Mouse (Mus musculus) liver, adult 2 months (tissue): ENCODE results near the gene Me3. TPM values are rescaled to one million over a fixed set of nuclear protein-coding genes. Genes with fewer than 3 reads are reported as not detected.
A peak's percentile ranks its signal among the peaks of the same experiment; 100 is the strongest.

Source experiments
- DNase-seq: peaks from one replicate; pipeline ENCODE4 v3.0.0-alpha.2; 2011; ENCODE audit warnings: low read depth, low spot score; ENCODE audit errors: extremely low read depth
- H3K27ac ChIP-seq: fragments of 200-500 bp; replicated peaks from 2 replicates; pipeline ENCODE4 v1.5.1; 2012; ENCODE audit warnings: low read depth, mild to moderate bottlenecking, control low read depth, inconsistent platforms, low read length; ENCODE audit not compliant: insufficient read depth
- H3K27me3 ChIP-seq: fragments of 200-500 bp; 2 replicates; pipeline ENCODE4 v1.6.1; 2012; ENCODE audit warnings: mild to moderate bottlenecking, moderate library complexity, low read length, inconsistent platforms; ENCODE audit not compliant: control insufficient read depth, insufficient read depth
- H3K36me3 ChIP-seq: fragments of 200-500 bp; 2 replicates; pipeline ENCODE4 v1.6.1; 2012; ENCODE audit warnings: low read length, inconsistent platforms; ENCODE audit not compliant: control insufficient read depth, insufficient read depth
- H3K4me1 ChIP-seq: fragments of 200-500 bp; 2 replicates; pipeline ENCODE4 v1.6.1; 2011; ENCODE audit warnings: low read length; ENCODE audit not compliant: control insufficient read depth, insufficient read depth
- H3K4me3 ChIP-seq: fragments of 200-500 bp; 2 replicates; pipeline ENCODE4 v1.5.1; 2011; ENCODE audit warnings: low read depth, mild to moderate bottlenecking, control low read depth, low read length, moderate library complexity; ENCODE audit not compliant: insufficient read depth
- H3K79me2 ChIP-seq: fragments of 200-500 bp; 2 replicates; pipeline ENCODE4 v1.6.1; 2012; ENCODE audit warnings: inconsistent platforms, mild to moderate bottlenecking, low read length, moderate library complexity; ENCODE audit not compliant: control insufficient read depth, insufficient read depth
- H3K9ac ChIP-seq: fragments of 200-500 bp; 2 replicates; pipeline ENCODE4 v1.6.1; 2012; ENCODE audit warnings: low read depth, mild to moderate bottlenecking, control low read depth, inconsistent platforms, low read length
- CTCF ChIP-seq: fragments of 200-500 bp; IDR thresholded peaks from 2 replicates; pipeline ENCODE4 v1.5.1; 2011; ENCODE audit warnings: low read depth, low read length, control low read depth
- POLR2A ChIP-seq: fragments of 200-500 bp; IDR thresholded peaks from 2 replicates; pipeline ENCODE4 v1.6.1; 2011; ENCODE audit warnings: low read length, control low read depth; ENCODE audit not compliant: insufficient read depth; ENCODE audit errors: extremely low read depth
- WGBS: fragments of 180-500 bp; shearing (Covaris S2); methylation state at CpG from one replicate; pipeline ENCODE4 v1.1.7; 2018; 5-methylcytosine and 5-hydroxymethylcytosine counted together
- polyA plus RNA-seq: library from polyadenylated mRNA; depleted of rRNA; stranded (reverse); fragments of >200 nt; gene quantifications from 2 replicates; pipeline ENCODE4 v1.2.3, GENCODE M21; 2012
- total RNA-seq: library from RNA; depleted of rRNA; stranded (reverse); fragments of >200 nt; gene quantifications from 2 replicates; pipeline ENCODE4 v1.2.3, GENCODE M21; 2014

Me3 gene
- total and polyA plus RNA-seq, 2 experiments = 0.06 to 0.28 TPM

DNA sequence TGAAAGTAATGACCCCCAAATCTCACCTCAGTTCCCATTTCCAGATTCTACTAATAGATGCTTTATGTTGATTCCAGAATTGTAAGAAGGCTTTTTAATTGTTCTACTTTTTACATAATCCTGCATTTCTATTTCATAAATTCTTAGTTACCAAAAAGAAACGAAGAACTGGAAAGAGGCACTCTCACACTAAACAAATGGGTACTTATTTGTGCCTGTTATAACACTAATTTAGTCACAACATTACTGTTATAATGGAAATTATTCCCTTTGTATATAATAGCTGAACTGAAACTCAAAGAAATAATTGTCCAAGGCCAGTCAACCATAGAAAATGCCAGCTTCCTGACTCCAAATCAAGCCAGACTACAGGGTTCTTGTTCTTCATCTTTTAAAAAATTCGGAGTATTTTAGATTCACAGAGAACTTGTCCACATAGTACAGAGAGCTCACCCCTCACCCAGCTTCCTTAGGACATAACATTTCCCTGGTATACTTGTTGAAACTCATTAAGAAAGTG lies 47.5 kb downstream of the Me3 start:
- Histone ChIP-seq H3K36me3 (no peaks in the 10 kb centered on the region), H3K4me3 (no peak overlapping the region), H3K27me3 (no peaks in the 10 kb centered on the region), H3K4me1 (no peaks in the 10 kb centered on the region), H3K27ac (no peak overlapping the region), H3K79me2 (no peaks in the 10 kb centered on the region), H3K9ac (no peak overlapping the region)
- no peak for TF ChIP-seq POLR2A
- TF ChIP-seq CTCF = no peak
- 79% methylated on average over 2 of the region's 2 CpGs for WGBS
- DNase-seq = no peak

DNA sequence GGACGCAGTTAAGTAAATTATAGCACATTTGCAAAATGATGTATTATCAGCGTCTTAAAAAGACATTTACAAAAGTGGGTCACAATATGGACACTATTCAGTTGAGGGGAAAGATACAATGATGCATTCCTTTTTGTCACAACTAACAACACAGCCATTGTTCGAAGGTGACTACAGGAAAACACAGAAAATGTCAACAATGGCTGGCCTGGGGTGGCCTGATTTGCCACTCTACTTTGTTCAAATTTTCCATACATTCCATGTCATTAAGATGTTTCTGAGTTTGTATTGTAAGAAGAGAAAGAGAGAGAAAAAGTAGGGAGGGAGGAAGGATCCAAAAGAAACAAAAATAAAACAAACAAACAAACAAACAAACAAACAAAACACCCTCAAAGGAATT lies 48.7 kb downstream of the Me3 start:
- Histone ChIP-seq H3K4me1 (no peaks in the 10 kb centered on the region), H3K9ac (no peak overlapping the region), H3K4me3 (no peak overlapping the region), H3K79me2 (no peaks in the 10 kb centered on the region), H3K27ac (no peak overlapping the region), H3K27me3 (no peaks in the 10 kb centered on the region), H3K36me3 (no peaks in the 10 kb centered on the region)
- TF ChIP-seq CTCF (no peak), POLR2A (no peak)
- 85% methylated on average over 3 of the region's 3 CpGs for WGBS
- DNase-seq = no peak

DNA sequence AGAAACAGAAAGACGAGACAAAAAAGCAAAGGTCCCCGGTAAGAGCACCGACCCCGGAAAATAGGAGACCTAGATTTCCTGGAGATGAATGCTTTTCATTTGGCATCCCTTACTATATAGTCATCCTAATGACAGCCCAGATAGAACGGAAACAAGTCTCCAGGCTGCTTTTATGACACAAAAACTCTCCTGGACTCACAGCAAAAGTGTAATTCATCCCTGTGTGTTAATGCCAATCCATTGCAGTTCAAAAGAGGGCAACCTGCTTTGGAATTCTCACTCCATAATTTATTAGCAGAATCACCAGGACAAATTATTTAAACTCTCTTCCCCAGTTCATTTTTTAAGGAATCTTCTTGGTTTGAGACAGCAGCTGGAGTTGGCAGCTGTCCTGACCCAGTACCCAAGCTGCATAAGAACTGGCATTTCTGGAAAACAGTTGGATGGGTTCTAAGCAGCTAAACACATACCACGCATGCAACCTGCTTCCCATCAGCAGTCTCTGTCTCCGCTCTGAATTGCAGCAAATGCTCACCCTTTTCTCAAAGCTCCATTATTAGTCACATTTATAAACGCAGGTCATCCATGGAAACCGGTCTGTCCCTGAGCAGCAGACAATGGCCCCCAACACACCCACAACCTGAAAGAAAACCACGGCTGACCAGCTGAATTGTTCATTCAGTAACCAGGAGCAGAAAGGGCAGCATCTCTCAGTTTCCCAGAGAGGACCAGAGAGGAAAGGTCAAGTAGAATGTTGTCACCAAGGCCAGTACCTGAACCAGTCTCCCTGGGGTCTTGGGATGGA lies 49.7 kb downstream of the Me3 start:
- Histone ChIP-seq H3K79me2 (no peaks in the 10 kb centered on the region), H3K27me3 (no peaks in the 10 kb centered on the region), H3K4me3 (no peak overlapping the region), H3K27ac (no peak overlapping the region), H3K4me1 (no peaks in the 10 kb centered on the region), H3K9ac (no peak overlapping the region), H3K36me3 (no peaks in the 10 kb centered on the region)
- 91% methylated on average over 10 of the region's 10 CpGs for WGBS
- DNase-seq = no peak
- TF ChIP-seq POLR2A (no peak), CTCF (no peak)

DNA sequence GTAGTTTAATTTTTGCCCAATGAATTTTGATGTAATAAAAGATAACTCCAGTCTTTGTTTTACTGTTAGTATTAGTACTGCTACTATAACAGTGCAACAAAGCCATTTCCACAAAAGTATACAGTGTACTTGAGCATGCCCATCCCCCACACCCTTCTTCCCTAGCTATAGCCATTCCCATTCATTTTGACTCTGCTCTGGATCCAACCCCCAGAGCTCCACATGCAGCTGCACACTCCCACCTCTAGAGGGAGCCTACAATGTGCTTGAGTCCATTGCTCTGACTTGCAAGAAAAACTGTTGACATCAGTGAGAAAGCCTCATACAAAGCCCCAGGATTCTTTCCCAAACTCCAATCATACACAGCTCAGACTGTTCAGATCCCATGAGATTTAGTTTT lies 66.0 kb downstream of the Me3 start:
- Histone ChIP-seq H3K27ac (no peak overlapping the region), H3K9ac (no peak overlapping the region), H3K4me3 (no peak overlapping the region), H3K27me3 (no peaks in the 10 kb centered on the region), H3K36me3 (no peaks in the 10 kb centered on the region), H3K4me1 (no peaks in the 10 kb centered on the region), H3K79me2 (no peaks in the 10 kb centered on the region)
- peak; percentile 30 for DNase-seq
- TF ChIP-seq CTCF (peak; percentile 66), POLR2A (no peak)

DNA sequence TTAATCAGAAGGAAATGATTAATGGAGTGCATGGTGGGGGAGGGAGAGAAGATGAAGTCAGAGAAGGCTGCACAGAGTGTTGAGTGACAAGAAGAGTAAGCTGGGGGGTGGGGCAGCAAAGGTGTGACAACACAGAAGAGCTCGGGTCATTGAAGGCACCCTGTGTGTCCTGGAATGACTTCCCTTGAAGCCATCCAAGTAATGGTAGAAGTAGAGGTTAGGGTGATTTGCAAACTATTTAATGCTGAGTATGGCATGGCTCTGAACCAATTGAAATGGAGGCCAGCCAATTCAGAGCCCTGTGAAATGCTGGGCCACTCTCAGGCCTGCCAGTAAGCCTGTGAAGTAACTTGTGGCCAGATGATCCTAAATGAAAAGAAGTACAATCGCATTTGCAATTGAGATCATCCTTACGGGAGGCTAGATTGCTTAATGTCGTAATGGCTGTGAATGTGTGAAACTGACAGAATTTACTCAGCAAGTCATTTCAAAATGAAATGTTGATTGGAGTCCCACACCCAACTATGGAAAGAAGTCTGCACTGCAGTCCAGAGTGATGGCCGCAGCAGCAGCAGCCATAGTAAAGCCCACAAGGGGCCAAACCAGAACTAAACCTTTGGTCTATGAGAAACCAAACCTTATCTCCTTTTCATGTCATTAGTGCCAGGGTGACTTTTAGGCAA lies 67.6 kb downstream of the Me3 start:
- Histone ChIP-seq H3K79me2 (no peaks in the 10 kb centered on the region), H3K4me1 (no peaks in the 10 kb centered on the region), H3K9ac (no peak overlapping the region), H3K27ac (no peak overlapping the region), H3K36me3 (no peaks in the 10 kb centered on the region), H3K4me3 (no peak overlapping the region), H3K27me3 (no peaks in the 10 kb centered on the region)
- peak; percentile 34 for DNase-seq
- TF ChIP-seq POLR2A (no peak), CTCF (no peak)
- 55% methylated on average over 5 of the region's 5 CpGs for WGBS

GRCm38 (mm10) chr7:89700511-89700910 lies 68.3 kb downstream of the Me3 start:
- Histone ChIP-seq H3K4me3 (no peak overlapping the region), H3K4me1 (no peaks in the 10 kb centered on the region), H3K36me3 (no peaks in the 10 kb centered on the region), H3K9ac (no peak overlapping the region), H3K27ac (no peak overlapping the region), H3K79me2 (no peaks in the 10 kb centered on the region), H3K27me3 (no peaks in the 10 kb centered on the region)
- no peak for TF ChIP-seq POLR2A
- TF ChIP-seq CTCF = no peak
- DNase-seq = no peak
- WGBS = 73% methylated on average over 1 of the region's 1 CpGs
